Mouse (Mus musculus) lung, embryonic 14.5 days (tissue): ENCODE results near the gene Ppm1e. TPM values are rescaled to one million over a fixed set of nuclear protein-coding genes. Genes with fewer than 3 reads are reported as not detected.

Experiments
- ATAC-seq: fragments of 200-750 bp; cut with Nextera tagmentation; 2 replicates; pipeline ENCODE4 v1.8.0; 2017; ENCODE audit warnings: mild to moderate bottlenecking, moderate TSS enrichment, moderate library complexity; ENCODE audit not compliant: insufficient read depth
- DNase-seq: peaks from one replicate; pipeline ENCODE4 v3.0.0-alpha.2; 2015
- H3K27ac ChIP-seq: fragments of 300-500 bp; sonication (generic); 2 replicates; pipeline ENCODE4 v1.5.1; 2014; ENCODE audit warnings: low read depth, mild to moderate bottlenecking, moderate library complexity
- H3K27me3 ChIP-seq: fragments of 300-500 bp; sonication (generic); 2 replicates; pipeline ENCODE4 v1.6.1; 2014; ENCODE audit warnings: low read length, control low read depth; ENCODE audit not compliant: insufficient read depth
- H3K36me3 ChIP-seq: fragments of 300-500 bp; sonication (generic); 2 replicates; pipeline ENCODE4 v1.6.1; 2014; ENCODE audit warnings: control low read depth; ENCODE audit not compliant: insufficient read depth
- H3K4me1 ChIP-seq: fragments of 300-500 bp; sonication (generic); 2 replicates; pipeline ENCODE4 v1.6.1; 2014; ENCODE audit warnings: antibody characterized with exemption, control low read depth; ENCODE audit not compliant: insufficient read depth
- H3K4me2 ChIP-seq: fragments of 300-500 bp; sonication (generic); 2 replicates; pipeline ENCODE4 v1.6.1; 2014; ENCODE audit warnings: mild to moderate bottlenecking
- H3K4me3 ChIP-seq: fragments of 300-500 bp; sonication (generic); 2 replicates; pipeline ENCODE4 v1.5.1; 2014; ENCODE audit warnings: low read depth, low read length
- H3K9ac ChIP-seq: fragments of 300-500 bp; sonication (generic); 2 replicates; pipeline ENCODE4 v1.6.1; 2014
- H3K9me3 ChIP-seq: fragments of 300-500 bp; sonication (generic); 2 replicates; pipeline ENCODE4 v1.6.1; 2016; ENCODE audit warnings: low read depth, low read length, control low read depth
- CTCF ChIP-seq: IDR thresholded peaks from 2 replicates; pipeline ENCODE4 v1.5.1; 2016; ENCODE audit warnings: antibody characterized with exemption, low read depth
- WGBS: fragments of 180-500 bp; shearing (Covaris S2); extraction: QIAGEN DNeasy Blood & Tissue Kit; methylation state at CpG from one replicate; pipeline ENCODE4 v1.1.7; 2014; 5-methylcytosine and 5-hydroxymethylcytosine counted together
- polyA plus RNA-seq: library from polyadenylated mRNA; unstranded; fragments of >200 nt; fragmentation: Nextera tagmentation; extraction: Ambion mirVana; gene quantifications from 2 replicates; pipeline ENCODE4 v1.2.1, GENCODE M21; 2014

The Ppm1e gene
- polyA plus RNA-seq, 1 experiment from 2014 or later, result 2.2 TPM

DNA sequence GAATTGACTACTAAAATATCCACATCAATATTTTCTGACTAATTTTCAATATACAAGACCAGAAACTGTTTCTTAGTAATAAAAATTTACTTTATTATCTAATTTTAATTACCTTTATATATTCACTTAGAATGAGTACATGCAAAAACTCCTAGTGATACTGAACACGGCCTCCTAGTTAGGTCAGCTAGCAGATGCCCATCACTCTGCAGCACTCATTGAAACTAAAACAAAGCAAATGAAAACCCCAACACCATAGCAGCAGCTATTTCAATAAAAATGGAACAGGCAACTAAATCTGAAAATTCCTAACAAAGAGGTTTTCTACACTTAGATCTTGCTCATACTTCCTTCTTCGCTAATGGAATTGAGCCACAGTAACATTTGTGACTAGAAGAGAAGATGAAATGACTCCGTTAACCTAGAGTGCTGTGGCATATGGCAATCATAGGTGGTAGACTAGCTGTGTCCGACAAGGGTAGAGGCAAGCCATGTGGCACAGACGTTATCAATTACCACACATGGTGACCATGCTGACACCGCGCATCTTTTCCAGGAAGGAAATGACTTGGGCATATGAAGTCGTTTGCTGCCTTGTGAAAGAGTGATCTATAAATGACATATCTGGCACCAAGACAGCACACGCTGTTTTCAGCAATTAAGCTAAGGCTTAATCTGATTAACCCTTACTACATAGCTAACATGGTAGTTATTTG lies 9.2 kb upstream of the Ppm1e start:
- Histone ChIP-seq H3K27me3 (no peaks in the 10 kb centered on the region), H3K4me1 (no peaks in the 10 kb centered on the region), H3K4me3 (no peak overlapping the region), H3K4me2 (no peak overlapping the region), H3K36me3 (no peaks in the 10 kb centered on the region), H3K27ac (no peak overlapping the region), H3K9ac (no peak overlapping the region), H3K9me3 (no peaks in the 10 kb centered on the region)
- WGBS, result 70% methylated on average over 9 of the region's 9 CpGs
- no peak for DNase-seq
- ATAC-seq, result no peak
- no peak for TF ChIP-seq CTCF

DNA sequence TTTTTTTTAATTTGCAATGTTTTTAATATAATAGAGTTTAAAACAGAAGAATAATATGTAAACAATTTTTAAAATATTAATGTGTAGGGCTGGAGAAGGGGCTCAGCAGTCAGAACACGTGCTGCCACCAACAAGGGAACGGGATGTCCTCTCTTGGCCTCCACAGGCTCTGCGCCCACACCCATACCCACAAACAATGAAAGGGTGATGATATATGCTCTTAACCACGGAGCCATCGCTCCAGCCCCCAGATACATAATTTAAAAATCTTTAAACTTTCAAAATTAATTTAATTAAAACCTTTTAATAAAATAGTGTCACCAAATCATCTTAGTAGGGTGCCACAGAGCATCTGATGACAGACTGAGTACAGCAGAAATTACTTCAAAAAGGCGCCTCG lies 8.2 kb upstream of the Ppm1e start:
- ATAC-seq (no peak), DNase-seq (no peak)
- Histone ChIP-seq H3K4me2 (no peak overlapping the region), H3K9me3 (no peaks in the 10 kb centered on the region), H3K36me3 (no peaks in the 10 kb centered on the region), H3K27me3 (no peaks in the 10 kb centered on the region), H3K27ac (no peak overlapping the region), H3K9ac (no peak overlapping the region), H3K4me1 (no peaks in the 10 kb centered on the region), H3K4me3 (no peak overlapping the region)
- TF ChIP-seq CTCF, result no peak
- 80% methylated on average over 7 of the region's 7 CpGs for WGBS

DNA sequence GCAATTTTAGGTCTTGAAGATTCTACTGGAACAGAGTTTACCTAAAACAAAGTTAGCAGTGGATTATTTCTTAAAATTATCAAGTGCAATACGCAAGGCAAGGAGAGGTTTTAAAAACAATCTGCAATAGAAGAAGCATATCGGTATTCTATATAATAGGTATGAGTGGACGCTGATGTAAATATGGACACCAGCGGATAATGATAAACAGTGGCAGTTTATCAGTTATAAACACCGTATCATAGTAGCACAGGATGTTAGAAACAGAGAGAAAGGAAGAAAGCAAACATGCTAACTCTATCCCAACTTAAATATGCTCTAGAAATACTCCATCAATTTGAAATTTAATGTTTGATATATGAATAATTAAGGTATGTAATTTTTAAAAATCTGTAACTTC lies 6.3 kb upstream of the Ppm1e start:
- H3K36me3 ChIP-seq, result no peaks in the 10 kb centered on the region
- no peak overlapping the region for H3K9ac ChIP-seq
- H3K27me3 ChIP-seq, result peaks cover 11% of the 10 kb centered on the region
- ATAC-seq, result no peak
- H3K9me3 ChIP-seq, result no peaks in the 10 kb centered on the region
- no peak overlapping the region for H3K4me3 ChIP-seq
- WGBS, result 85% methylated on average over 5 of the region's 5 CpGs
- TF ChIP-seq CTCF, result no peak
- no peak overlapping the region for H3K27ac ChIP-seq
- no peak for DNase-seq
- H3K4me2 ChIP-seq, result no peak overlapping the region
- no peaks in the 10 kb centered on the region for H3K4me1 ChIP-seq

DNA sequence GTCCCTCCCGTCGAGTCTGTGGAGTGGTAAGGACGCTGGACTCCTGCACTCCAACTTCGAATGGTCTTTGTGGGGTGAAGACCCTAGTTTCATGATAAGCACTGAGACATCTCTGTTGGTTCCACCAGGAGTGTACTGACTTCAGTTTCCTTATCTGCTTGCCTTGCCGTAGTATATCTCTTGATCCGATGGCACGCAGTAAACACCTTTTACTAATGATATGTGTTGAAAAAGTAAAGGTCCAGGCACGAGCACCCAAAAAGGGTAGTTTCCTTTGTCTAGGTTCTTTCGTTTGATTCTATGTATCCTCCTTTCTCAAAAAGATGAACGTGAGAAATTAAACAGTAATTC lies 414 bp upstream of the Ppm1e start:
- TF ChIP-seq CTCF, result no peak
- no peak for DNase-seq
- peak overlapping the region; percentile 50 for H3K9ac ChIP-seq
- H3K4me2 ChIP-seq, result peak overlapping the region; percentile 97
- H3K27ac ChIP-seq, result no peak overlapping the region
- peak overlapping the region; percentile 68 for H3K4me3 ChIP-seq
- peaks cover 54% of the 10 kb centered on the region for H3K27me3 ChIP-seq
- WGBS, result 9% methylated on average over 10 of the region's 10 CpGs
- H3K4me1 ChIP-seq, result no peaks in the 10 kb centered on the region; the same call in 1 of the 2 replicates
- ATAC-seq, result peak; percentile 32; the same call in 1 of the 2 replicates
- H3K36me3 ChIP-seq, result no peaks in the 10 kb centered on the region
- H3K9me3 ChIP-seq, result no peaks in the 10 kb centered on the region

DNA sequence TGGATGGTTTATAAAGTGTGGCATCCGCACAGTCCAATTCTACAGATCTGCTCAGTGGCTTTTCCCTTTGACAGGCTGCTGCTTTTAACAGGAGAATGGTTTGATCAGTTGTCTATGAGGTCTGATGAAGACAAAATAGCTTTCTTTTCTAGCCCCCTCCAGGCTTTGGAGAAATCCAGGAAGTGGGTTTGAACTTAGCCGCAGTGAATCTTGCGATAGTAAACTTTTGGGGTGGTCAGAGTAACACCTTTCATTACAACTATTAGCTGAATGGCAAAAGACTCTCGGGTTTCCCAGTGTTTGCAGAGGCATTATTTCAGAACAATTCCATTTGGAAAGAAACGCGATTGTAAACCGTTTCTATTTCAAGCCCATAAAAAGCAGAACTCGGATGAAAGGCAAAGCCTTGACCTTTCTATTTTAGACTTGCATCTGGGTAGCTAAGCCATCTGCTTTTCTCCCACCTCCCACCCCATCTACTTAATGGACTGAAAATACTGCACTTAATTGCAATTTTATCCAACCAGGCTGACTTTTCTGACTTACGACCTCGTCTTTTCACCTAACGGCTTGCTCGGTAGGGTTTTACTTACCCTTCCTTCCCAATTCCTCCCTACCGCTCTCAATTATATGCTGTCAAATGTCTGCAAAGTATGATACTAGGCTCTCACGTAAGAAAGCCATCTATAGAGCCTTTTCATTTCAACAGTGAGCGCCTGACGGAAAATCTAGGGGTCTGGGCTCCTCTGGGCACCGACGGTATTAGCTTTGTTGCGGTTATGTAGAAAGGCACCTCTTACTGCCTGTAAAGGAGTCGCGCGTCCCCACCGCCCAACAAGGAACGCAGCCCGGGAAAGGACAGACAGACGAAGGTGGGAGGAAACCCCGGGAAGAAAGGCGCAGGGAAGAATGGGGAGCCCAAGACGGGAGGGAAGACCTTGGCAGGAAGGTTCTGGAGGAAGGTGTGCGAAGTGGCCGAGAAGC lies 1.2 kb downstream of the Ppm1e start:
- WGBS, result 8% methylated on average over 31 of the region's 31 CpGs
- no peak overlapping the region for H3K27ac ChIP-seq
- no peak for TF ChIP-seq CTCF
- peak overlapping the region; percentile 50 for H3K9ac ChIP-seq
- H3K4me2 ChIP-seq, result peak overlapping the region; percentile 97
- no peaks in the 10 kb centered on the region; the same call in 1 of the 2 replicates for H3K4me1 ChIP-seq
- peaks cover 54% of the 10 kb centered on the region for H3K27me3 ChIP-seq
- H3K9me3 ChIP-seq, result no peaks in the 10 kb centered on the region
- DNase-seq (peak; percentile 4), ATAC-seq (no peak)
- H3K36me3 ChIP-seq, result no peaks in the 10 kb centered on the region
- H3K4me3 ChIP-seq, result peak overlapping the region; percentile 68

DNA sequence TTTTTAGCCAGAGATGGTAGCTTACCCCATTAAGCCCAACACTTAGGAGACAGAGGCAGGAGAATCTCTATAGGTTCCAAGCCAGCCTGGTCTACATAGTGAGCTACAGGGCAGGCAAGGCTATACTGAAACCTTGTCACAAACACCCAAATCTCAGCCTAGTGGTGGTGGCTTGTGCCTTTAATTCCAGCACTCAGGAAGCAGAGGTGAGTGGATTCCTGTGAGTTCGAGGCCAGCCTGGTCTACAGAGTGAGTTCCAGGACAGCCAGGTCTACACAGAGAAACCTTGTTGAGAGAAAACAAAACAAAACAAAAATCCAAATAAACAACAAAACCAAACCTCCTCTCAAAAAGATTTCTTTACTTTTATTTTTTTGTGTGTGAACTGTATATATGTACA lies 4.0 kb downstream of the Ppm1e start:
- Histone ChIP-seq H3K9me3 (no peaks in the 10 kb centered on the region), H3K4me2 (no peak overlapping the region), H3K9ac (no peak overlapping the region), H3K36me3 (no peaks in the 10 kb centered on the region), H3K4me3 (no peak overlapping the region), H3K4me1 (no peaks in the 10 kb centered on the region; the same call in 1 of the 2 replicates), H3K27ac (no peak overlapping the region), H3K27me3 (peaks cover 41% of the 10 kb centered on the region)
- ATAC-seq (no peak), DNase-seq (no peak)
- WGBS, result 88% methylated on average over 1 of the region's 1 CpGs
- no peak for TF ChIP-seq CTCF

DNA sequence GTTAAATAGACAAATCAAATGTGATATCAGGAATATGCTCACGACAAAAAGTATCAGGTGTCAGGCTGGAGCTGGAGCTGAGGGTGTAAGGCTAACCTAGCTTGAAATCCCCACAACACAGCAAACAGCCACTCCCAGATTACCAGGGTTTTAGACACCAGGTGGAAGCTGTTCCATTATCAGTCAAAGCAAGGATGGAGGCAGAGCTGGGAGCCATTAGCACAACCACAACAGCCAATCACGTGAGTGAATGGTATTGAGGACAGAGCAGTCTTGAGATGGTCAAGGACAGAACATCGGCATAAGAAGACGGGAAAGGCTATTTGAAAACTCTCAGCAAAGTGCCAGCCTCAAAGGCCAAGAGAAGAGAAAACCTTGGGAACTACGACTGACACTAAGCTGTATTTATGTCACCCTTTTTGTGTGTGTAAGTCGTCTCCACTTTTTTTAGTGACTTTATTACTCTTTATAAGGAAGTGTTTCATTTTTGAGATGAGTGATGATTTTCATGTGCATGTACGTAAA lies 5.1 kb downstream of the Ppm1e start:
- ATAC-seq, result no peak

More for the DNA sequence above, 5.1 kb downstream of the Ppm1e start:
- H3K36me3 ChIP-seq, result no peaks in the 10 kb centered on the region
- DNase-seq, result no peak
- no peak overlapping the region for H3K27ac ChIP-seq
- no peak overlapping the region for H3K4me3 ChIP-seq
- no peak overlapping the region for H3K4me2 ChIP-seq
- H3K9me3 ChIP-seq, result no peaks in the 10 kb centered on the region
- H3K9ac ChIP-seq, result no peak overlapping the region
- TF ChIP-seq CTCF, result no peak
- peaks cover 29% of the 10 kb centered on the region for H3K27me3 ChIP-seq
- H3K4me1 ChIP-seq, result no peaks in the 10 kb centered on the region; the same call in 1 of the 2 replicates
- WGBS, result 67% methylated on average over 7 of the region's 7 CpGs
